Comparison of ENCODE assay signal across 10 mouse cellular contexts in genomic region chr13:114447213-114447612, GRCm38 (mm10). TPM values are rescaled to one million over a fixed set of nuclear protein-coding genes. Genes with fewer than 3 reads are reported as not detected.
"Had no signal": no experiment of that assay in that cellular context is flagged by ENCODE, and none has a peak within 500 bp of the region (broad histone marks: within the 10 kb centered on the region; RNA-seq: fewer than 3 reads in every experiment).

No protein-coding gene starts in this region.

- DNase-seq: kidney, postnatal 25 days; right cerebral cortex, postnatal 25 days; thymus, postnatal 4 days had no signal

- H3K4me3 ChIP-seq: left cerebral cortex, adult 2 months; limb, embryonic 15.5 days; liver, embryonic 12.5 days; lung, embryonic 15.5 days; midbrain, embryonic 12.5 days had no signal

- H3K27ac ChIP-seq: left cerebral cortex, adult 2 months; limb, embryonic 15.5 days; liver, embryonic 12.5 days; lung, embryonic 15.5 days; midbrain, embryonic 12.5 days; stomach, postnatal 0 days had no signal

- H3K4me1 ChIP-seq: limb, embryonic 15.5 days; liver, embryonic 12.5 days; lung, embryonic 15.5 days; midbrain, embryonic 12.5 days had no signal

RNA-seq across cellular contexts. Expression of gene Fst, which starts 11.5 kb away (rescaled TPM):
- total RNA-seq: megakaryocyte-erythroid progenitor cell, adult 5-6 weeks had no signal
